Mouse (Mus musculus) heart, embryonic 12.5 days (tissue): ENCODE results near the gene Gm21762. TPM values are rescaled to one million over a fixed set of nuclear protein-coding genes. Genes with fewer than 3 reads are reported as not detected.
"Not testable (repeated sequence)": the region's sequence is repeated elsewhere in the genome, so short reads cannot be mapped to it uniquely, and the experiment has no call there.

Experiments
- ATAC-seq: fragments of 200-750 bp; cut with Nextera tagmentation; 2 replicates; pipeline ENCODE4 v1.8.0; 2017; ENCODE audit warnings: moderate TSS enrichment, moderate library complexity; ENCODE audit not compliant: insufficient number of reproducible peaks, low FRiP score
- H3K27ac ChIP-seq: fragments of 300-500 bp; sonication (generic); 2 replicates; pipeline ENCODE4 v1.5.1; 2016; ENCODE audit warnings: mild to moderate bottlenecking, moderate library complexity; ENCODE audit not compliant: poor library complexity, severe bottlenecking
- H3K27me3 ChIP-seq: fragments of 300-500 bp; sonication (generic); replicated peaks from 2 replicates; pipeline ENCODE4 v1.6.1; 2016; ENCODE audit warnings: mild to moderate bottlenecking, moderate library complexity
- H3K36me3 ChIP-seq: fragments of 300-500 bp; sonication (generic); 2 replicates; pipeline ENCODE4 v1.6.1; 2016; ENCODE audit warnings: mild to moderate bottlenecking, moderate library complexity
- H3K4me1 ChIP-seq: fragments of 300-500 bp; sonication (generic); replicated peaks from 2 replicates; pipeline ENCODE4 v1.6.1; 2016; ENCODE audit warnings: mild to moderate bottlenecking
- H3K4me2 ChIP-seq: fragments of 300-500 bp; sonication (generic); 2 replicates; pipeline ENCODE4 v1.6.1; 2016; ENCODE audit warnings: mild to moderate bottlenecking, moderate library complexity
- H3K4me3 ChIP-seq: fragments of 300-500 bp; sonication (generic); 2 replicates; pipeline ENCODE4 v1.5.1; 2016; ENCODE audit warnings: mild to moderate bottlenecking
- H3K9ac ChIP-seq: fragments of 300-500 bp; sonication (generic); 2 replicates; pipeline ENCODE4 v1.6.1; 2016; ENCODE audit warnings: mild to moderate bottlenecking, moderate library complexity
- H3K9me3 ChIP-seq: fragments of 300-500 bp; sonication (generic); replicated peaks from 2 replicates; pipeline ENCODE4 v1.6.1; 2016; ENCODE audit warnings: mild to moderate bottlenecking, moderate library complexity
- WGBS: fragments of 180-500 bp; shearing (Covaris S2); methylation state at CpG from one replicate; pipeline ENCODE4 v1.1.7; 2016; 5-methylcytosine and 5-hydroxymethylcytosine counted together
- polyA plus RNA-seq: library from polyadenylated mRNA; unstranded; fragments of >200 nt; fragmentation: Nextera tagmentation; extraction: Ambion mirVana; gene quantifications from 2 replicates; pipeline ENCODE4 v1.2.1, GENCODE M21; 2016

Gene Gm21762
- not detected in 2 replicates for polyA plus RNA-seq

DNA sequence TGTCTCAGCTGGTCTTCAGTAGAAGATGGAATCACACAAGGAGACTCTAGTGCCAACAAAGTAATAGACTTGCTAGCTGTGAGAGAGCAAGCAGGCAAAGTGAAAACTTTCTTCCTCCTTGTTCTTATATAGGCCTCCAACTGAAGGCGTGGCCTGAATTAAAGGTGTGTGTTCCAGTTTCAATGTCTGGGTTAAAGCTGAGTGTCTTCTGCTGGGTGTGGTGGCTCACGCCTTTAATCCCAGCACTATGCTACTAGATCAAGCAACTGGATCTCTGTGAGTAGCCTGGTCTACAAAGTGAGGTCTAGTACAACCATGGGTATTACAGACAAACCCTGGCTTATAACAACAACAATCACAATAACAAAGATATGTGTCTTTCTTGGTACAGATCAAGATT is at the start of gene Gm21762:
Gene Gm21762 (minus strand): TSS at position 101 of the 400 bp plus-strand sequence.
- H3K4me2 ChIP-seq, H3K27me3 ChIP-seq, H3K9me3 ChIP-seq, ATAC-seq, H3K9ac ChIP-seq, H3K4me1 ChIP-seq, H3K4me3 ChIP-seq, H3K36me3 ChIP-seq, H3K27ac ChIP-seq: not testable (repeated sequence)
- WGBS = no CpG with 5 or more reads among the region's 2 CpGs

DNA sequence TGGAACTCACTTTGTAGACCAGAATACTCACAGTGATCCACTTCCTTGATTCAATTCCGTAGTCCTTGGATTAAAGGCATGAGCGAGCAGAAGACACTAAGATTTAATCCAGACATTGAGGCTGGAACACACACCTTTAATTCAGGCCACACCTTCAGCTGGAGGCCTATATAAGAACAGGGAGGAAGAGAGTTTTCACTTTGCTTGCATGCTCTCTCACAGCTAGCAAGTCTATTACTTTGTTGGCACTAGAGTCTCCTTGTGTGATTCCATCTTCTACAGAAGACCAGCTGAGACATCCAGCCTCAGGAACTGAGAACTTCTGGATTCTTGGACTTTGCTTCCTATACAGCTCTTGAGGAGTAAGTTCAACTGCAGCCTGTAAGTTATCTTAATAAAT is 47.1 kb upstream of the Gm21762 start, which contains the start of gene AF067061:
Gene AF067061 (plus strand): TSS at position 245 of the 400 bp plus-strand sequence.
- H3K27ac ChIP-seq, H3K4me1 ChIP-seq, ATAC-seq, H3K9me3 ChIP-seq, H3K27me3 ChIP-seq, H3K4me3 ChIP-seq, H3K9ac ChIP-seq, H3K4me2 ChIP-seq, H3K36me3 ChIP-seq: not testable (repeated sequence)
- WGBS = 77% methylated on average over 2 of the region's 2 CpGs

DNA sequence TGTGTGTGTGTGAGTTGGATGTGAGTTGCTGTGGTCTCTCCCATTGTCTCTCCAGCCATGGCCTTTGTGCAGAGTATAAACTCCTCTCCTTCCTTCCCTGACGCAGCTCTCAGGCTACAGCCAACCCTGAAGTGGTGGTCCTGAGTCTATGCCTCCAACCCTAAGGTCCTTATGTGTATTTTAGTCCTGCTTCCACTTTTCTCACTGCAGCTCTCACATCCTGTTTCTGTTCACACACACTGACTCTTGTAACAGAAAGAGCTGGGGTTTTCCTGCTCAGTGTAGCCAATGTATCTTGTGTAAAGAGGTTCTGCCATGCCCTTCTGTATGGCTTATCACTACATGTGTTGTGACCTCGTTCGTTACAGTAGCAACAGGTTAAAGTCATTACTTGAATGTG is 44.0 kb upstream of the Gm21762 start:
- not testable (repeated sequence) for H3K4me2 ChIP-seq, H3K4me1 ChIP-seq, H3K9ac ChIP-seq, H3K9me3 ChIP-seq, H3K36me3 ChIP-seq, H3K27ac ChIP-seq, H3K4me3 ChIP-seq, H3K27me3 ChIP-seq, ATAC-seq
- 56% methylated on average over 3 of the region's 3 CpGs for WGBS

DNA sequence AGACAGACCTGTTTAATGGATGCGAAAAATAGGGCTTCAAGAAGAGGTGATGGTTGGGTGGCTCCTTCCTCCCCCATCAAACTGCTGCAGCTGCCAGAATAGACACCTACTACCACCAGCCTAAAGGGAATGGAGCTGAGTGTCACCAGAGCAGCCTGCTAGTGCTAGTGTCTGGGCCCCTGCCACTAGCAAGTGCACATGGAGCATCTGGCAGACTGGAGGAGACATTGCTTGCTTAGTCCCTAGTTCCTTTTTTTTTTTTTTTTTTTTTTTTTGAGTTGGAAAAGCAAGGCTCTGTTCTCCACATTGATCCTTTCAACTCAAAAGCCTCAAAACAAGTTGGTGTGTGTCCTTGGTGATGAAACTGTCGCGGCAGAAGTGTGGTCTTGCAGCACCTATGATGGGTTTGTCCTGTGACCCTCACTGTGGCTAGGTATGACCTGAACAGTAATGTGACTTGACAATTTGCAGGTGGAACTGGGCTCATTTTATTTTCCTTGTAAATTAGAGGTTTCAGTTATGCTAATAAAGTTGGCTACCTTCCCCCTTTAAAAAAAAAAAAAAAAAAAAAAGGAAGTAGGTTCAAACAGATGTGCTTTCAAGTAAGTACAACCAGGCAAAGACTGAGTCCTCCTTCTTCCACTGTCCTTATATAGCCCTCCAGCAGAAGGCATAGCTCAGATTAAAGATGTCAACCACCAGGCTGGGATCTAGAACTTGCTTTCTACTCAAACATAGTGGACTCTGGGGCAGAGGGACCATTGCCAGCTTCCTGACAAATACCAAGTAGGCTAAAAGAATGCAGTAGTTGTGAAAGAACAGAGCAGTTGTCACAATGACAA is 43.3 kb upstream of the Gm21762 start:
- not testable (repeated sequence) for H3K27ac ChIP-seq, H3K9me3 ChIP-seq, H3K4me2 ChIP-seq, H3K4me3 ChIP-seq, H3K36me3 ChIP-seq, H3K9ac ChIP-seq, ATAC-seq, H3K27me3 ChIP-seq, H3K4me1 ChIP-seq
- WGBS = 82% methylated on average over 3 of the region's 3 CpGs

DNA sequence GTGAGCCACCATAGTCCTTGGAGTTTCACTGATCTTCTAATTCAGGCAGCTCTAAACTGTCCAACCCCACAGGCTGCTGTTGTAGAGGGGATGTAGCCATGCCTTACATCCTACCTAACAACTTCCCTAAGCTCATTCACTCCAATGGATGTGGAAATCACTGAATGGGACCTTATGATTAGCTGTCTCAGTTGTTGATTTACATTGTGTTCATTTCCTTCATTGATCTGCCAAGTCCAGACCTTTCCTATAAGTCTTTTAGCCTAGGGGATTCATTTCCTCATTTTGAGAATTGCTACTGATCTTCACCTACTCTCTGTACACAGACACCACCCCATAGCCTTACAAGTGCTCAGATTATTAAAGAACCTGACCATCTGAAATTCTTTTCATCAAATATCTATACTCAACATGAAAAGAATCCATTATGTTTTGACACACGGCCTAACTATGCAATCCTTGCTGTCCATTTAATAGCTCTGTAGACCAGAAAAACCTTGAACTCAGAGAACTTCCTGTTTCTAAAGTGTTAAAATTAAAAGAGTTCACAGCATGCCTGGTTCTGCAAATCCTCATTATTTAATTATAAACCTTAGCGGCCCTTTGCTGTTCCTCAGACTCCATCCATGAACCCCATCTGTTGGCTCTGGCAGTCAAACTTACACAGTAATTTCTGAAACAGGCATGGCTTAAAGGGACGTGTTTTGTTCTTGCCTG is 35.6 kb upstream of the Gm21762 start:
- 69% methylated on average over 2 of the region's 3 CpGs for WGBS
- not testable (repeated sequence) for H3K36me3 ChIP-seq, H3K9me3 ChIP-seq, H3K9ac ChIP-seq, H3K4me3 ChIP-seq, H3K4me1 ChIP-seq, H3K27ac ChIP-seq, H3K27me3 ChIP-seq, ATAC-seq, H3K4me2 ChIP-seq

DNA sequence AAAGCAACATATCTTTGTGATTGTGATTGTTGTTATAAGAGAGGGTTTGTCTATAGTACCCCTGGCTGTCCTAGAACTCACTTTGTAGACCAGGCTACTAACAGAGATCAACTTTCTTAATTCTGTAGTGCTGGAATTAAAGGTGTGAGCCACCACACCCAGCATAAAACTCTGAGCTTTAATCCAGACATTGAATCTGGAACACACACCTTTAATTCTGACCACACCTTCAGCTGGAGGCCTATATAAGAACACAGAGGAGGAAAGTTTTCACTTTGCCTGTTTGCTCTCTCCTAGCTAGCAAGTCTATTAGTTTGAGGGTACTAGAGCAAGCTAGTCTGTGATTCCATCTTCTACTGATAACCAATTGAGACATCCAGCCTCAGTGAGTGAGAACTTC is 23.1 kb upstream of the Gm21762 start, which contains the start of gene Gm21731:
Gene Gm21731 (plus strand): TSS at position 301 of the 400 bp plus-strand sequence.
- H3K27me3 ChIP-seq, H3K4me2 ChIP-seq, H3K4me1 ChIP-seq, H3K9ac ChIP-seq, H3K4me3 ChIP-seq, ATAC-seq, H3K9me3 ChIP-seq, H3K36me3 ChIP-seq, H3K27ac ChIP-seq: not testable (repeated sequence)

DNA sequence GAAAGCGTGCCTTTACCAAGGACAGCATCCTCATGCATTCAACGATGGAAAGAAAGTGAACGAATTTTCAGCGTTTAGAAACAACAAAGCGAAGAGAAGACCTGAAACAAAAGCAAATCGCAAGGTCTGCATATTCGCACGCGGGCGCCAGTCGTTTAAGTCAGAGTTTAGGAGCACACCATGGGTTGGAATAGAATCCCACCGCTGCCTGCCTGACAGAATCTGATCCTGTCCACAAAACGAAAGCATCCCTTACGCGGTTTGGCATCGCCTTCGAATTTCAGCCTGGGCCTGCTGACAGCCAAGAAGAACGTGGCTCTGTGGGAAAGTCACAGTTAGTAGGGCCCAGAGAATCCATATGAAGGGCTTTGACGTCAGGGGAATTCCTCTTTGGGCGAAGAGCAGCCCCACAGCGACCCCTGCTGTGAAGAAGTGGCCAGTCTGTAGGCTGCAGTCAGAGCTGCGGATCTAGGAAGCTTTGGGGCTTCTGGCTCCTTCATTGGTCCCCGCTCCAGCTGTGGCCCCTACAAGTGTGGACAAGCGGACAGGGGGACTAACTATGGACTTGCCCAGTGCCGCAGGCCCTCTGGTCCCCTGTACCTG is 16.8 kb upstream of the Gm21762 start:
- not testable (repeated sequence) for H3K27ac ChIP-seq, H3K36me3 ChIP-seq, H3K4me3 ChIP-seq, H3K9ac ChIP-seq, H3K27me3 ChIP-seq, H3K4me2 ChIP-seq, H3K4me1 ChIP-seq, H3K9me3 ChIP-seq, ATAC-seq
- WGBS = 66% methylated on average over 13 of the region's 25 CpGs

DNA sequence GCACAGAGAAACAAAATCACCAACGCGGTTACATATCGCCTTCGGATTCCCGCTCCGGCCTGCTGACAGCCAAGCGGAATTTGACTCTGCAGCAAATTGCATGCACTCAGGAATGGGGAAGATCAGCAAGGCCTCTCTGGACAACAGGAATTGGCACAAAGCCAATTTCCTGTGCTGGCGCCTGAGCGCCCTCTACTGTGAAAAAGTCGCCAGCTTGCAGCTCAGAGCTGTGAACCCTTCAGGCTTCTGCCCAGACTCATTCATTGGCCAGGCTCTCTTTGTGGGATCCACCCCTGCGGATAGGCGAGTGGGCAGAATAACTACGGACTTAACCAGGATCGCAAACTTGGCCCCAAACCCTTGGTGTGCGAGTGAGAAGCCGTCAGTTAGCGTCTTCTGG is 16.1 kb upstream of the Gm21762 start:
- not testable (repeated sequence) for H3K4me1 ChIP-seq, ATAC-seq, H3K4me2 ChIP-seq, H3K4me3 ChIP-seq, H3K27me3 ChIP-seq, H3K9ac ChIP-seq, H3K9me3 ChIP-seq, H3K27ac ChIP-seq, H3K36me3 ChIP-seq
- 86% methylated on average over 17 of the region's 17 CpGs for WGBS

DNA sequence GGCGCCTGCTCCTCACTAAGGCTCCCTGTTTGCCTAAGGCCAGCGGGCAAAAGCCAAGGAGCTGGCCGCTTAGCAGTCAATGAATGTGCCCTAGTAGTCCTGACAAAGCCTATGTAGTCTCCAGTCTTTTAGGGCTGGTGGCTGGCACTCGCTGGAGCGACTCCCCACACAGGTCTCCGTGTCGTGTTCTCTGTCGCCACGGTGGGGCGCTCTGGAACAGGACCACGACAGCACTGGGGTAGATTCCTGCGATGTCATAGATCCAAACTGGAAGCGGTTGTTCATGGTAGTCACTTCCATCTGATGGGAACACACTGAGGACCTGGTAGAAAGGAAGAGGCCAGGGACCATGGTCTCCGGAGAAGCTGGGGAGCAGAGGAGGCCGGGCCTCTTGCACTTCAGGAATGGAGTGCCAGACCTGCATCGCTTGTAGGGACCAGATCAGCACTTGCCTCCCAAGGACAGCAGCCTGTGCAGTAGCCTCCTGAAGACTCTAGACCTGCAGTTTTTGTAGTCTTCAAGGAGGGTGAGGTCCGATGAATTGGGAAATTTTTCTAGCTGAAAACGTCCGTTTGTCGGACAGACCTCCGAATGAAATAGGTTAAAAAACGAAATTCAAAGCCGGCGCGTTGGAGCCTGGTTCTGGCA is 7.4 kb upstream of the Gm21762 start:
- not testable (repeated sequence) for H3K27me3 ChIP-seq, H3K4me1 ChIP-seq, H3K4me3 ChIP-seq, H3K27ac ChIP-seq, H3K9me3 ChIP-seq, H3K9ac ChIP-seq, H3K36me3 ChIP-seq, ATAC-seq, H3K4me2 ChIP-seq
- WGBS = 91% methylated on average over 16 of the region's 25 CpGs

DNA sequence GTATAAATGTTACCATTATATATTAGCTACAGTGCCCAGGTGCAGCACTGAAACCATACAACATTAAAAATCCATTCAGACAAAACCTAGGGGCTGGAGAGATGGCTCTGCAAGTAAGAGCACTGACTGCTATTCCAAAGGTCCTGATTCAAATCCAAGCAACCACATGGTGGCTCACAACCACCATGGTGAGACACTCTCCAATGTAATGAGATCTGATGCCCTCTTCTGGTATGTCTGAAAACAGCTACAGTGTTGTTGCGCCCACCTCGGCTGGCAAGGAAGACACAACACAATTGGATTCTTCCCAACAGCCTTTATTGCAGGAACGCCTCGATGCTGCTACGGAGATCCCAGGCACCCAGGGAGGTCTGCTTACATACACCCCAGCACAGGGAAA is 5.2 kb upstream of the Gm21762 start:
- 76% methylated on average over 5 of the region's 5 CpGs for WGBS
- not testable (repeated sequence) for H3K27me3 ChIP-seq, H3K9me3 ChIP-seq

More for the DNA sequence above, 5.2 kb upstream of the Gm21762 start:
- not testable (repeated sequence) for ATAC-seq, H3K27ac ChIP-seq, H3K4me3 ChIP-seq, H3K4me1 ChIP-seq, H3K4me2 ChIP-seq, H3K36me3 ChIP-seq, H3K9ac ChIP-seq
